Mouse (Mus musculus): Measurements from ENCODE around the gene Lmo2.
A peak's percentile ranks its signal among the peaks of the same experiment; 100 is the strongest.
"Not testable (repeated sequence)": the region's sequence is repeated elsewhere in the genome, so short reads cannot be mapped to it uniquely, and the experiment has no call there.

The Lmo2 gene

GRCm38 (mm10) chr2:103977716-103978115 lies 19.9 kb downstream of the Lmo2 start:
- DNase-seq (ENCODE audit: low spot score in 2 of 2), result no peak

GRCm38 (mm10) chr2:103982250-103982649 lies 24.5 kb downstream of the Lmo2 start:
- DNase-seq (ENCODE audit: low spot score in 2 of 2), result peak; percentile 75 to 88

- no peak for DNase-seq (ENCODE audit: low spot score in 2 of 2)
These were observed 25.4 kb downstream of the Lmo2 start for GRCm38 (mm10) chr2:103983146-103983545.

GRCm38 (mm10) chr2:103987595-103987994 lies 29.8 kb downstream of the Lmo2 start:
- DNase-seq (ENCODE audit: low spot score in 2 of 2), result not testable (repeated sequence)

- DNase-seq (ENCODE audit: low spot score in 2 of 2), result no peak
These were observed 31.9 kb downstream of the Lmo2 start for GRCm38 (mm10) chr2:103989724-103990123.

- no peak for DNase-seq (ENCODE audit: low spot score in 2 of 2)
These were observed 33.5 kb downstream of the Lmo2 start for GRCm38 (mm10) chr2:103991303-103991702.

GRCm38 (mm10) chr2:103992162-103992561 lies 34.4 kb downstream of the Lmo2 start:
- DNase-seq (ENCODE audit: low spot score in 2 of 2), result no peak

GRCm38 (mm10) chr2:103992618-103993332 lies 35.0 kb downstream of the Lmo2 start:
- DNase-seq (ENCODE audit: low spot score in 2 of 2), result no peak

- peak in 1 of 2 experiments; percentile 49 for DNase-seq (ENCODE audit: low spot score in 2 of 2)
These were observed 43.3 kb downstream of the Lmo2 start for GRCm38 (mm10) chr2:104001076-104001475.

GRCm38 (mm10) chr2:104001861-104002260 lies 44.1 kb downstream of the Lmo2 start:
- no peak for DNase-seq (ENCODE audit: low spot score in 2 of 2)

- peak; percentile 59 to 82 for DNase-seq (ENCODE audit: low spot score in 2 of 2)
These were observed 45.1 kb downstream of the Lmo2 start for GRCm38 (mm10) chr2:104002711-104003413.

- no peak for DNase-seq (ENCODE audit: low spot score in 2 of 2)
These were observed 50.2 kb downstream of the Lmo2 start for GRCm38 (mm10) chr2:104007793-104008519.

GRCm38 (mm10) chr2:104008853-104009252 lies 51.1 kb downstream of the Lmo2 start:
- DNase-seq (ENCODE audit: low spot score in 2 of 2), result not testable (repeated sequence)

GRCm38 (mm10) chr2:104023096-104023495 lies 65.3 kb downstream of the Lmo2 start:
- DNase-seq (ENCODE audit: low spot score in 2 of 2), result no peak

- DNase-seq (ENCODE audit: low spot score in 2 of 2), result no peak
These were observed 66.9 kb downstream of the Lmo2 start for GRCm38 (mm10) chr2:104024656-104025055.

- DNase-seq (ENCODE audit: low spot score in 2 of 2), result peak; percentile 84 to 91
These were observed 69.8 kb downstream of the Lmo2 start, which contains the start of gene Fbxo3 for GRCm38 (mm10) chr2:104027458-104028138. Gene Fbxo3 (plus strand): TSS chr2:104027721.

GRCm38 (mm10) chr2:104028139-104028723 lies 70.4 kb downstream of the Lmo2 start, which contains the start of gene 4931422A03Rik:
Gene 4931422A03Rik (minus strand): TSS chr2:104028361.
- peak in 1 of 2 experiments; percentile 60 for DNase-seq (ENCODE audit: low spot score in 2 of 2)

- DNase-seq (ENCODE audit: low spot score in 2 of 2), result no peak
These were observed 71.3 kb downstream of the Lmo2 start for GRCm38 (mm10) chr2:104029074-104029473.

GRCm38 (mm10) chr2:104030381-104030780 lies 72.6 kb downstream of the Lmo2 start:
- no peak for DNase-seq (ENCODE audit: low spot score in 2 of 2)
